ENCODE assay signal across 18 mouse cellular contexts in the genomic region with DNA sequence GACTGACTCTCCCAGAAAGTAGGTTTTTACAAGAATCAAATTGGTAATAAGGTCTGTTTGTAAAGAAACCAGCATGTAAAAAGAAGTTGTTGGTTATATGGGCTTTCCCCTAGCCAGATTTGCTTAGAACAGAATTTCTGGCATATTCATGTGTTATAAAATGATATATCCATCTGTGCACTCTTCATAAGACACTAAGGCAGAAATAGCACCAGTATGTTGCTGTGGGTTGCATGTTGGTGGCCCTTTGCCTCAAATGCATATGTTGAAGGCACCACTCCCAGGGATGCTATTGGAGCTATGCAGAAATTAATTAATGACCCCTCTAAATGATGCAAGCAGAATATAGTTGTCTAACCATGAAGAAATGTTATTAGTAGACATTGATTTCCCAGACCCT.
DNase-seq lines count a peak whose midpoint lies in the region; ATAC-seq lines count a peak whose summit lies in the region.
"Had no signal": no experiment of that assay in that cellular context is flagged by ENCODE, and none has a peak within 500 bp of the region (broad histone marks: within the 10 kb centered on the region; RNA-seq: fewer than 3 reads in every experiment).

No protein-coding gene starts in this region.

- H3K9ac ChIP-seq in forebrain, embryonic 16.5 days (replicated peaks; ENCODE audit: low read depth, low read length), result no peak overlapping the region
- H3K9ac ChIP-seq in forebrain, embryonic 13.5 days, result no peak overlapping the region
- H3K9ac ChIP-seq: heart, embryonic 13.5 days; hindbrain, embryonic 15.5 days had no signal

- H3K9me3 ChIP-seq in forebrain, embryonic 16.5 days (ENCODE audit: control insufficient read depth, low read length), result no peaks in the 10 kb centered on the region
- H3K9me3 ChIP-seq in forebrain, embryonic 13.5 days (replicated peaks), result no peaks in the 10 kb centered on the region
- H3K9me3 ChIP-seq: embryonic facial prominence, embryonic 10.5 days; heart, embryonic 13.5 days; hindbrain, embryonic 15.5 days had no signal

- H3K36me3 ChIP-seq in forebrain, embryonic 16.5 days (ENCODE audit: control insufficient read depth, insufficient read depth), result no peaks in the 10 kb centered on the region
- no peaks in the 10 kb centered on the region for H3K36me3 ChIP-seq in forebrain, embryonic 13.5 days (ENCODE audit: poor library complexity, severe bottlenecking)
- H3K36me3 ChIP-seq: embryonic facial prominence, embryonic 10.5 days; heart, embryonic 13.5 days; hindbrain, embryonic 15.5 days had no signal

- DNase-seq in layer of hippocampus, adult 9-11 months, result peak; percentile 26
- DNase-seq in layer of hippocampus, adult 11-12 months (ENCODE audit: low spot score), result no peak
- peak; percentile 47 for DNase-seq in brain, adult 2 months (ENCODE audit: low read depth, low spot score)
- DNase-seq in telencephalon, adult 2 months (ENCODE audit: low read depth, low spot score), result peak; percentile 50
- DNase-seq: adrenal gland, postnatal 14 days; cerebellum, adult 2 months; cerebellum, postnatal 10 days; gastrocnemius, postnatal 36 days; heart, adult 11 months; heart, postnatal 36 days had no signal

- H3K4me2 ChIP-seq in forebrain, embryonic 16.5 days (ENCODE audit: low read length), result no peak overlapping the region
- H3K4me2 ChIP-seq in forebrain, embryonic 13.5 days, result no peak overlapping the region
- H3K4me2 ChIP-seq: heart, embryonic 13.5 days; hindbrain, embryonic 15.5 days had no signal

- H3K4me3 ChIP-seq in forebrain, embryonic 16.5 days (replicated peaks; ENCODE audit: low read length), result no peak overlapping the region
- no peak overlapping the region for H3K4me3 ChIP-seq in forebrain, embryonic 13.5 days
- H3K4me3 ChIP-seq: embryonic facial prominence, embryonic 10.5 days; heart, embryonic 13.5 days; hindbrain, embryonic 15.5 days had no signal

- H3K27me3 ChIP-seq in forebrain, embryonic 16.5 days (replicated peaks; ENCODE audit: control insufficient read depth, insufficient read depth, low read length), result no peaks in the 10 kb centered on the region
- no peaks in the 10 kb centered on the region for H3K27me3 ChIP-seq in forebrain, embryonic 13.5 days
- H3K27me3 ChIP-seq: CH12.LX; hindbrain, embryonic 15.5 days had no signal

- H3K27ac ChIP-seq in forebrain, embryonic 16.5 days (ENCODE audit: low read length), result no peak overlapping the region; the same call in 1 of the 2 replicates
- H3K27ac ChIP-seq in forebrain, embryonic 13.5 days, result no peak overlapping the region
- H3K27ac ChIP-seq: embryonic facial prominence, embryonic 10.5 days; heart, embryonic 13.5 days; hindbrain, embryonic 15.5 days had no signal

- H3K4me1 ChIP-seq in forebrain, embryonic 16.5 days (replicated peaks; ENCODE audit: control insufficient read depth, insufficient read depth, low read length), result peaks cover 15% of the 10 kb centered on the region
- peaks cover 10% of the 10 kb centered on the region for H3K4me1 ChIP-seq in forebrain, embryonic 13.5 days
- H3K4me1 ChIP-seq: embryonic facial prominence, embryonic 10.5 days; heart, embryonic 13.5 days had no signal

- peak; percentile 72 for ATAC-seq in forebrain, embryonic 16.5 days
- ATAC-seq in forebrain, embryonic 13.5 days, result no peak; the same call in 1 of the 2 replicates
- ATAC-seq: activated CD4-positive, CD25-positive, alpha-beta regulatory T cell, adult 4 months; Patski had no signal
